Mouse (Mus musculus) ovary, adult 18-20 months (tissue): ENCODE measurements at regions not wholly inside any gene's neighbourhood (a gene's known extent, or its start where the extent isn't known, plus 50 kb on each side); places are given as distances from the start of the nearest gene placed in this dataset.

Experiments
- DNase-seq: peaks from one replicate; pipeline ENCODE4 v3.0.0; 2022; ENCODE audit warnings: low spot score, mixed read lengths

DNA sequence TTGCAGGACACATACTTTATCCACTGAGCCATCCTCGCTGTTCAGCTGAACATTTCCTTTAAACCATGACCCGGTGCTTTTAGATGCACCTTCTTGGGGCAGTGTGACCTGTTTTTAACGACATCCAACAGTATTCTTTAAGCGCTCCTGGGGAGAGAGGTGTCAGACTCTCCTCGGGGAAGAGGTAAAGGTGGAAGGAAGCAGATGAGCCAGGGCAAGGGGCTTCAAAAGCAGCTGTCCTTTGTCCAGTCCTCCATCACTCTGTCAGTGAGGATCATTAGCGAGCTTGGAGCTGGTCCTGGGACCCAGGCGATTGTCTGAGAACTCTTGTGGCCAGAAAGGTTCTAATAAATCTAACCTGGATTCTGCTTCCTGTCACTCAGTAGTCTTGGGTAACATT lies 72.4 kb upstream of the Lrig1 start:
- DNase-seq = no peak

DNA sequence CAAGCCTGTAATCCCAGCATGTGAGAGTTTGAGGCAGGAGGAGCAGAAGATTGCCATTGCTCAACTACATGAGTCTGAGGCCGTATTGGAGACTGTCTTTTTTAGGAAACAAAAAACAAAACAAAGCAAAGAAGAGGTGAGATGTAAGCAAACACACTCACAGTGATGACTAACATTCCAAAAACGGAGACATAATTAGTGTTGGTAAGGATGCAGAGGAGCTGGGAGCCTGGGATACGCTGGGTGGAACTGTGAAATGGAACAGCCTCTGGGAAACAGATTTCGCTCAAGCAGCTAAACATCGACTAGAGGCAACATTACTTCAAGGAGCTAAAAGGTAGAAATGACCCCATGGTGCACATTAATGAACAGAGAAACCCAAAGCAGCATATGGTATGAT lies 68.3 kb upstream of the Lrig1 start:
- DNase-seq = no peak

DNA sequence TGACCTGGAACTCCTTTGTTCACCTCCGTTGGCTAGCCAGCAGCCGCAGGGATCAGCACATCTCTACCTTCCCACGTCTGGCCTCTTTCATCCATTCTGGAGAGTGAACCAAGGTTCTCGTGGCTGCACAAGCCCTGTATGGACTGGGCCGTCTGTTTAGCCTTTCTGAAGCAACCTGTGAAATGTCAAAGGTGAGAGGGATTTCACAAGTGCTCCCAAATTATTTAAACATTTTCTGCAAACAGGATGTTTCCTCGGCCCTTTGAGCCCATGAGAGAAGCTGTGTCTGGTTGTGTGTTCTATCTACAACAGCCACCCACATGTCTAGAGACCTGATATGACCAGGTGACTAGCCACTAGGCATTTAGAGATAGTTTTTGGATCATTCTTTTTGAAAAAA lies 65.8 kb upstream of the Lrig1 start:
- no peak for DNase-seq

- DNase-seq = no peak
Observed at GRCm38 (mm10) chr6:94761341-94761740, 61.4 kb upstream of the Lrig1 start.

DNA sequence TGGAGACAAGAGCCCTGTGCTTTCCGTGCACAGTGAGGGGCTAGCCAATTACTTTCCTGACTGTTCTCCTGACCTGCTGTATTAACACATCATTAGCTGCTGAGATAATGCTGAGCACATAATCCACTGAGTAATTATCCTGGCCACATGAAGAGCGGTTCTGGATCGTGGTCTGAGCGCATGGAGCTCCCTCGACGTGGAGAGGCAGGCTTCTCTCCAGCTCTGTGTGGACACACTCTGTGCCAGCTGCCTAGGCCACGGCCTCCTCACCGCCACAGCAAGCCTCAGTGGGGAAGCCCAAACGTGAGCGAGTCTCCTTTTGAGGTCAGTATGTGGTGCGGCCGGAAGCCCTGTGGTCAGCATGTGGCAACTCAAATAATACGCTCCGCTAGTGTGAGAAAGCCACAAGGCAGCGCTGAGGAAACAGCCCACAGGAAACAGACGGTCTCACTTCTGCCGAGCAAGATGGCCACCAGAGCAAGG lies 60.7 kb upstream of the Lrig1 start:
- no peak for DNase-seq

DNA sequence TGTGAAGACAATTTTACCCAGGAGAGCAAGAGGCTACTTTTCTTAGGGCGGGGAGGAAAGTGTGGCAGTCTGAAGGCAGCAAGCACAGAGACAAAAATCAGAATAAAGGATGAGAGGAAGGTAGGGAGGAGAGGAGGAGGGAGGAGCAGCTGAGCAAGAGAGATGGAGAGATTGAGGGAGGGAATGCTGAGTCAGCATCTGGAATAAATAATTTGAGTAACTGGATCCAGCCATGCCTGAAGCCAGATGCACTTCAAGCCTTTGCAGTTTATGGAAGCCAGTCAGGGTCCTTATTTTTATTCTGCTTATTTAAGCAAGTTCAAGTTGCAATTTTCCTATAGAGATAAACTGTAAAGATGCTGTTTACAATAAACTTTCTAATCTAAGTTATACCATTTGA lies 59.7 kb upstream of the Lrig1 start:
- no peak for DNase-seq

DNA sequence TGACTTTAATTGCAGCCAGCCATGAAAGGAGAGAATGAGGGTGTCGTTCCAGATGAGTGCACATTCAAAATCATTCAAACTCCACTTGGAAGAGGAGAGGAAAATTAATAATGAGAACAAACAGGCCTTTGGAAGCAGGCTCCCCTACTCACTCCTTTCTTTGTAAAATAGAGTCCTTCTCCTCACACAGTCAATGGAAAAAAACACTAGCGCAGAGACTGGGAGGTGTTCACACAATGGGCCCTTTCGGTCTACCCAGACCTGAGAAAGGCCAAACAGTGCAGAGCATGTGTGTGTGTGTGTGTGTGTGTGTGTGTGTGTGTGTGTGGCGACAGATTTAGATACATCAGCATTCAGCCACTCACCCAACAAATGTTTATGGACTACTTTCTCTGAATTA lies 56.0 kb upstream of the Lrig1 start:
- DNase-seq = no peak

GRCm38 (mm10) chr6:94755297-94755831 lies 55.4 kb upstream of the Lrig1 start:
- DNase-seq = no peak

DNA sequence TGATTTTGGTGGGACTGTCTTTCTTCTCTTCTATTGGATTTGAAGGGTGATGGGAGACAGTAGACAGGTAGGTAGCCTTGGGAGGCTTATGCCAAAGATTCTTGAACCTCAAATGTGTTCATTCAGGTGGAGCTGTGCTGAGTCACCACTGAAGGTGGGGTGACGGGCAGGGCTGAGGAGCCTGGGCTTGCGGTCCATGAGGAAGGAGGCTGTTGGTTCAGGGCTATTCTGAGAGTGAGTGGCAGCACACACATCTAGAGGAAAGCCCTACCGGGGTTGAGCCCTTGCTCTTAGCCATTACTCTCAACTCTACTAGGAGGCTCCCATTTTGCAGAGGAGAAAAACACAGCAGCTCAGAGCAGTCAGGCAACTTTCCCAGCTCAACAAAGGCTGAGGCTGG lies 54.6 kb upstream of the Lrig1 start:
- no peak for DNase-seq

- no peak for DNase-seq
Observed at GRCm38 (mm10) chr6:94751101-94751440, 51.1 kb upstream of the Lrig1 start.

GRCm38 (mm10) chr6:94750228-94751100 lies 50.5 kb upstream of the Lrig1 start:
- DNase-seq = no peak
